Mouse (Mus musculus): Measurements from ENCODE around the gene Krtap5-3.
"Not testable (repeated sequence)": the region's sequence is repeated elsewhere in the genome, so short reads cannot be mapped to it uniquely, and the experiment has no call there.

DNA sequence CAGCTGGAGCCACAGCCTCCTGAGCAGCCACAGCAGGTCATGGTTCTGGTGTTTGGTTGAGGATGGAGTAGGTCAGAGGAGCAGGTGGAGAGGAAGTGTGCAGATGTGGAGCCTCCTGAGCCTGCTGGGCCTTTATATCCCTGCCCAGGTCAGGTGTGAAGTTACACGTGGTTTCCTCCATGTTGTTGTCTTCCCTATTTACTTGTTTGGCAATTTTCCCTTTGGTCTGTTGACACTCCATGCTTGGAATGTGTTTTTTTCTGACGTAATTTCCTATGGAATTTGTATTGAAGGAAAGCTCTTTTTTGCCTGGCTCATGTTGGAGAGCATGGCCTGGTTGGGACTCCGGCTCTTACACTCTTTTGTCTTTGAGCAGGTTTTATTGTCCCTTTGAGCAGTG is 28.7 kb downstream of the Krtap5-3 start, which contains the start of gene Krtap5-5:
- not testable (repeated sequence) for TF ChIP-seq CTCF (conservative IDR thresholded peaks at IDR 0.05; ENCODE audit: low read length); POU5F1 (IDR thresholded peaks at IDR 0.05; ENCODE audit: borderline replicate concordance, low read length)

All from E14TG2a.4 (cell line).